Mouse (Mus musculus) effector memory CD4-positive, alpha-beta T cell, adult 7 months (primary cell): Measurements from ENCODE around the gene Clec4a2. TPM values are rescaled to one million over a fixed set of nuclear protein-coding genes. Genes with fewer than 3 reads are reported as not detected.

Experiments
- polyA plus RNA-seq: library from polyadenylated mRNA; unstranded; fragments of 100-300 nt; shearing (Covaris generic); gene quantifications from one replicate; pipeline ENCODE4 v1.2.1, GENCODE M21; 2017

Clec4a2 gene
- not detected for polyA plus RNA-seq

DNA sequence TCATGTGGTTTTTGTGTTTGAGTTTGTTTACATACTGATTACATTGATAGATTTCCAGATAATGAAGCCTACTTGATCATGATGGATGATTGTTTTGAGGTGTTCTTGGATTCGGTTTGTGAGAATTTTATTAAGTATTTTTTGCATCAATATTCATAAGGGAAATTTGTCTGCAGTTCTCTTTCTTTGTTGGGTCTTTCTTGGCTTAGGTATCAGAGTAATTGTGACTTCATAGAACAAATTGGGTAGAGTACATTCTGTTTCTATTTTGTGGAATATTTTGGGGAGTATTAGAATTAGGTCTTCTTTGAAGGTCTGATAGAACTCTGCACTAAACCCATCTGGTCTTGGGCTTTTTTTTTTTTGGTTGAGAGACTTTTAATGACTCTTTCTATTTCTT is at the start of gene Clec4a2:
TSS of gene Clec4a2 (plus strand) at position 301 of the 400 bp plus-strand sequence.

DNA sequence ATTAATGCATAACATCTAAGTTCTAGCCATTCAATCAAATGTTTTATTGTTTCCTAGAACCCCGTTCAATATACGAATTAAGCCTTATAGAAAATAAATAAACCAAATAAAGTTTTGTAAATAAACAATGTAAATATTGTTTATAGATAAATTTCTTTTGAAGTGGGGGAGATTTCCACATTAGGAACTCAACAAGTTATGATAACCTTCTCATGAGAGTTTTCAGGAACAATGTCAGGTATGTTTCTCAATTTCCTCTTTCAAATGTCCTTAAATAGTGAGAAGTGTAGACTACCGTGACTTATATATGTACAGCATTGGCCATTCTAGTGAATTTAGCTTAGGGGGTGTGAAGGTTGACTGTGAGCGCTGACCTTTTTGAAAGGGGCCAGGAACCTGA is 66.4 kb downstream of the Clec4a2 start, which contains the start of gene Clec4b2:
TSS of gene Clec4b2 (plus strand) at position 301 of the 400 bp plus-strand sequence.

Other genes starting within 250 kb of the Clec4a2 start
- gene Necap1, start 232.0 kb upstream of the Clec4a2 start, polyA plus RNA-seq: 43.1 TPM
- gene Clec4a1, start 184.6 kb upstream of the Clec4a2 start, polyA plus RNA-seq: not detected
- gene Clec4a3, start 153.9 kb upstream of the Clec4a2 start, polyA plus RNA-seq: not detected
- gene Clec4a4, start 116.1 kb upstream of the Clec4a2 start, polyA plus RNA-seq: not detected
- gene Clec4b1, start 56.5 kb upstream of the Clec4a2 start, polyA plus RNA-seq: not detected
- gene Clec4b2, start 66.5 kb downstream of the Clec4a2 start, polyA plus RNA-seq: not detected
- not detected for gene Clec4n, start 123.4 kb downstream of the Clec4a2 start, polyA plus RNA-seq
- not detected for gene Clec4d, start 155.7 kb downstream of the Clec4a2 start, polyA plus RNA-seq
- not detected for gene Clec4e, start 183.4 kb downstream of the Clec4a2 start, polyA plus RNA-seq
- gene Vmn2r19, start 201.9 kb downstream of the Clec4a2 start, polyA plus RNA-seq: not detected